Mouse (Mus musculus) spleen, adult 2 months (tissue): Measurements from ENCODE around the gene Parp1. TPM values are rescaled to one million over a fixed set of nuclear protein-coding genes. Genes with fewer than 3 reads are reported as not detected.

ENCODE experiments used
- DNase-seq, 2 experiments: peaks; one replicate each; pipeline versions ENCODE4 v3.0.0 to v3.0.0-alpha.2; 2012 to 2021; ENCODE audit warnings: low spot score in 2 of 2, low read depth in 1 of 2
- H3K27ac ChIP-seq: fragments of 200-500 bp; 2 replicates; pipeline ENCODE4 v1.5.1; 2012; ENCODE audit warnings: low read length, inconsistent platforms; ENCODE audit not compliant: insufficient read depth
- H3K27me3 ChIP-seq: fragments of 200-500 bp; 2 replicates; pipeline ENCODE4 v1.6.1; 2012; ENCODE audit warnings: mild to moderate bottlenecking, moderate library complexity, low read length, inconsistent platforms; ENCODE audit not compliant: control insufficient read depth, insufficient read depth
- H3K36me3 ChIP-seq: fragments of 200-500 bp; 2 replicates; pipeline ENCODE4 v1.6.1; 2012; ENCODE audit warnings: mild to moderate bottlenecking, low read length, inconsistent platforms; ENCODE audit not compliant: control insufficient read depth, insufficient read depth
- H3K4me1 ChIP-seq: fragments of 200-500 bp; 2 replicates; pipeline ENCODE4 v1.6.1; 2011; ENCODE audit warnings: inconsistent platforms; ENCODE audit not compliant: control insufficient read depth, insufficient read depth, insufficient read length
- H3K4me3 ChIP-seq: fragments of 200-500 bp; 2 replicates; pipeline ENCODE4 v1.5.1; 2011; ENCODE audit warnings: mild to moderate bottlenecking, inconsistent platforms; ENCODE audit not compliant: insufficient read depth, insufficient read length; ENCODE audit errors: extremely low read depth
- CTCF ChIP-seq: fragments of 200-500 bp; IDR thresholded peaks from 2 replicates; pipeline ENCODE4 v1.5.1; 2011; ENCODE audit warnings: mild to moderate bottlenecking, inconsistent platforms; ENCODE audit not compliant: insufficient read depth, insufficient read length, insufficient replicate concordance; ENCODE audit errors: extremely low read depth
- POLR2A ChIP-seq: fragments of 200-500 bp; IDR thresholded peaks from 2 replicates; pipeline ENCODE4 v1.6.1; 2011; ENCODE audit warnings: low read depth, low read length, inconsistent platforms
- WGBS: fragments of 180-500 bp; shearing (Covaris S2); methylation state at CpG from one replicate; pipeline ENCODE4 v1.1.7; 2018; 5-methylcytosine and 5-hydroxymethylcytosine counted together
- polyA plus RNA-seq: library from polyadenylated mRNA; depleted of rRNA; stranded (reverse); fragments of >200 nt; gene quantifications from 2 replicates; pipeline ENCODE4 v1.2.3, GENCODE M21; 2012

Gene Parp1
- polyA plus RNA-seq, 1 experiment: 44.5 TPM

DNA sequence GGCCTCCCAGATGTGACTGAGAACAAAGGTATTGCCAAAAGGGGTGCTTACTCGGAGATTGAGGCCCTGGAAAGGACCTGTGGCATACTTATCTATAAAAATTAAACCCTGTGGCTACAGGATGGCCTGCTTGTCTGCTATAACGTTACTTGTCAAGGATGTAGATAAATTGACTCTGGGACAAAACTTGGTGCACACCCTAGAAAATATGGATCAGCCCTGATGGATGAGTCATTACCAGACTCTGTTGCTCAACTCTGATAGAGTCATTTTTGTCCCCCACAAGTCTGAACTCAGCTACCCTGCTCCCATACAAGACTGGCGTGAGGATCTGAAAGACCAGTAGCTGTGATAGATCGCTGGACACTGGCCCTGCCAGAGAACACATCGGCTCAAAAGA lies 11.8 kb upstream of the Parp1 start:
- H3K27ac ChIP-seq: no peak overlapping the region
- no peak overlapping the region for H3K4me3 ChIP-seq
- H3K27me3 ChIP-seq: no peaks in the 10 kb centered on the region
- TF ChIP-seq POLR2A (no peak), CTCF (no peak)
- no peaks in the 10 kb centered on the region for H3K36me3 ChIP-seq
- DNase-seq: no peak
- no peaks in the 10 kb centered on the region for H3K4me1 ChIP-seq
- WGBS: 85% methylated on average over 5 of the region's 5 CpGs

DNA sequence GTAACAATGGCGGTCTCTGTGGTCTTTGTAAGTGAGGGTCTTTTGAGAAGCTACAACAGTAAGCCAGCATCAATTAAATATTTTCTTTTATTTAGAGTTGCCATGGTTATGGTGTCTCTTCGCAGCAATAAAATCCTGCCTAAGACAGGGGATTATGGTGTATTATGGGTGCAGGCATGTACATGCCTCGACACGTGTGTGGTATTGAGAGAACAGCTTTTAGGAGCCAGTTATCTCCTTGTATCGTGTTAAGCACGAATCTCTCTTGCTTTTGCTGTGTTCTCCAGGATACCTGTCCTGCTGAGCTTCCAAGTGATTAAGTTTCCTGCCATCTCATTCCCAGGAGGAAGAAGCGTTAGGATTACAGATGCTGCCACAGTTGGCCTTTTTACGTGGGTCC lies 9.3 kb upstream of the Parp1 start:
- Histone ChIP-seq H3K4me1 (no peaks in the 10 kb centered on the region), H3K27ac (no peak overlapping the region), H3K4me3 (no peak overlapping the region), H3K36me3 (no peaks in the 10 kb centered on the region), H3K27me3 (no peaks in the 10 kb centered on the region)
- TF ChIP-seq CTCF (no peak), POLR2A (no peak)
- no peak for DNase-seq
- 91% methylated on average over 8 of the region's 8 CpGs for WGBS

DNA sequence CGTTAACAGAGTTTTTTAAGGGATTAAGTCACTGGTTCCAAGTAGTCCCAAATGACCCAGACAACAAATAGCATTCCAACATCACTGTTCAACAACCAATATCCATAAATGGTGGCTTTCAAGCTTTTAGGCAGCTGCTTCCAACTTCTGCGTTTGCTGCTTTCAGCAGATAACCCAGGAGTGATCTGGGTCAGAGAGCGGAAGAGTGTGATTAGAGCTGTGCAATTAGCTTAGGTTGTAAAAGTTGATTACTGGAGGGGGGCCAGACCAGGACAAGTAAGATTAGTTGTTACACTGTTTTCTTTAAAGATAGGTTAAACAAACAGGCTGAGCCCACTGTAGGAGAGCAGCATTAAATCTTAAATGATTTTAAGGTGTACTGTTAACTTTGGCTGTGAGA lies 7.5 kb upstream of the Parp1 start:
- WGBS: 83% methylated on average over 3 of the region's 3 CpGs
- Histone ChIP-seq H3K27ac (no peak overlapping the region), H3K36me3 (no peaks in the 10 kb centered on the region), H3K4me3 (no peak overlapping the region), H3K4me1 (no peaks in the 10 kb centered on the region), H3K27me3 (no peaks in the 10 kb centered on the region)
- no peak for TF ChIP-seq CTCF
- TF ChIP-seq POLR2A: no peak
- no peak for DNase-seq

DNA sequence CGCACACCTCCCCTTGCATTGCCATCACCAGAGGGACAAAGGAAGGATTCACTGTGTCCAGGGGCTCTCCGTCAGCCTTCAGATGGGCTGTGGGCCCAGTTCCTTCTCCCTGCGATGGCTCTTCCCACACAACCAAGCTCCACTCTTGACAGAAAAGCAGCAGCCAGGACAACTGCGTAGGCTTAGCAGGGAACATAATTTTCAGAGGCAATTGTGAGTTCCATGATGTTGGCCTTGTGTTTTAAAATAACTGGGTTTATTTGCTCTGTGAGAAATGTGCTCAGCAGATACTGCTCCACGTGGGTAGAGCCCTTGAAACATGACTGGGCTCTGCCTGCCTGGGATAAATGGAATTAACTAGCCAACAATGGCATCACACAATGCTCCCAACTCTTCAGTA lies 3.8 kb upstream of the Parp1 start:
- DNase-seq: no peak
- Histone ChIP-seq H3K27ac (no peak overlapping the region), H3K36me3 (no peaks in the 10 kb centered on the region), H3K27me3 (no peaks in the 10 kb centered on the region), H3K4me1 (peaks cover 2% of the 10 kb centered on the region; the same call in 1 of the 2 replicates), H3K4me3 (no peak overlapping the region)
- WGBS: 92% methylated on average over 5 of the region's 5 CpGs
- TF ChIP-seq CTCF (no peak), POLR2A (no peak)

DNA sequence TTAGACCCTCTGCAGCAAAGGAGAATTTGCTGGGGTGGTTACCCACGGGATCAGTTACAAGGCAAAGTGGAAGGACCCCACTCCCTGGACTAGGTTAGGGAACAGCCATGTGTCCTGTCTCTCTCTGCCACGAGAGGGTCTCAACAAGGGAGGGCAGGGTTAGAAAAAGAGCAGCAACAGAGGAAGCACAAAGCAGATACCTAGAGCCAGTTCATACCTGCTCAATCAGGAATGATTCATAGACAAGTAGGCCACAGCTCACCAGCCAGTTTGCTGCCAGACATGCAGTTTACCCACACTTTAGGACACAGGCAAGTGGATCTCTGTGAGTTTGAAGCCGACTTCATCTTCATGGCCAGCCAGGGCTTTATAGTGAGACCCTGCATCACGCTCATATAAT lies 963 bp upstream of the Parp1 start:
- WGBS: 89% methylated on average over 4 of the region's 4 CpGs
- Histone ChIP-seq H3K27ac (no peak overlapping the region), H3K27me3 (no peaks in the 10 kb centered on the region), H3K4me3 (no peak overlapping the region), H3K36me3 (no peaks in the 10 kb centered on the region), H3K4me1 (peaks cover 2% of the 10 kb centered on the region; the same call in 1 of the 2 replicates)
- DNase-seq: no peak
- no peak for TF ChIP-seq CTCF
- TF ChIP-seq POLR2A: no peak

DNA sequence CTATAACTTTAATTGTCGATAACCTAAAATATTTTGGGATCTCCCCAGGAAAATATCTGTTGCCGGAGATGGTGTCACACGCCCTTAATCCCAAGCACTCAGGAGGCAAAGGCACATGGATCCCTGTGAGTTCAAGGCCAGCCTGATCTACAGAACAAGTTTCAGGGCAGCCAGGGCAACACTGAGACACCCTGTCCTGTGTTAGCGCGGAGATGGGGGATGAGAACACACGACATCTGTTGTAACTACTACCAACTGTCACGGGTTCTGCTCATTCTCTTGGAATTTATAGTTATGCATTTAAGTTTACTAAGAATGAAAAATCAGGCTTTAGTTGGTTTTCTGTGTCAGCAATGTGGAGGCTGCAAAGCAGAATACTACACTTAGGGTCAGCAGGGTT lies 476 bp upstream of the Parp1 start:
- no peak for TF ChIP-seq POLR2A
- no peak for TF ChIP-seq CTCF
- H3K4me1 ChIP-seq: peaks cover 2% of the 10 kb centered on the region; the same call in 1 of the 2 replicates
- H3K4me3 ChIP-seq: peak overlapping the region; percentile 26; the same call in 1 of the 2 replicates
- no peak overlapping the region for H3K27ac ChIP-seq
- H3K27me3 ChIP-seq: no peaks in the 10 kb centered on the region
- 59% methylated on average over 7 of the region's 7 CpGs for WGBS
- no peak for DNase-seq
- H3K36me3 ChIP-seq: no peaks in the 10 kb centered on the region

DNA sequence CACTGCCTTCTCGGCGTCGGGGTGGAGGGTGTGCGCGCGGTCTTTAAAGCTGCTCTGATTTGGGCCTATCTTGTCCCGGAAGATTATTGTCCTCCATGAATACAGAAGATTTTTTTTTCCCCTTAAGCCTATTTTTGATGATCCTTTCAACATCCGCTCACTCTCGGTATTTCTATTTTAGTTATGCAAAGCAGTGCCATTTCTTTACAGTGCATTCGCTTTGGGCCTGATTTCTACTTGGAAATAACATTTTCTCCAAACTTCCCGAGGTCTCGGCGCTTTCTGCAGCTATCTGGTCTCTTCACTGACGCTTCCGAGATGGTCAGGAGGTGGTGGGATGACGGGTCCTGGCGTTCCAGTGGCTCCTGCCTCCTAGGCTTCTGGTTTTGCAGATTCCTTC lies 729 bp downstream of the Parp1 start:
- WGBS: under 1% methylated on average over 17 of the region's 17 CpGs
- Histone ChIP-seq H3K4me1 (peaks cover 2% of the 10 kb centered on the region; the same call in 1 of the 2 replicates), H3K4me3 (peak overlapping the region; percentile 63), H3K27me3 (no peaks in the 10 kb centered on the region), H3K27ac (peak overlapping the region; percentile 76), H3K36me3 (no peaks in the 10 kb centered on the region)
- no peak for TF ChIP-seq CTCF
- TF ChIP-seq POLR2A: no peak
- DNase-seq: no peak
